Comparison of ENCODE assay signal across 12 mouse cellular contexts in the genomic region with DNA sequence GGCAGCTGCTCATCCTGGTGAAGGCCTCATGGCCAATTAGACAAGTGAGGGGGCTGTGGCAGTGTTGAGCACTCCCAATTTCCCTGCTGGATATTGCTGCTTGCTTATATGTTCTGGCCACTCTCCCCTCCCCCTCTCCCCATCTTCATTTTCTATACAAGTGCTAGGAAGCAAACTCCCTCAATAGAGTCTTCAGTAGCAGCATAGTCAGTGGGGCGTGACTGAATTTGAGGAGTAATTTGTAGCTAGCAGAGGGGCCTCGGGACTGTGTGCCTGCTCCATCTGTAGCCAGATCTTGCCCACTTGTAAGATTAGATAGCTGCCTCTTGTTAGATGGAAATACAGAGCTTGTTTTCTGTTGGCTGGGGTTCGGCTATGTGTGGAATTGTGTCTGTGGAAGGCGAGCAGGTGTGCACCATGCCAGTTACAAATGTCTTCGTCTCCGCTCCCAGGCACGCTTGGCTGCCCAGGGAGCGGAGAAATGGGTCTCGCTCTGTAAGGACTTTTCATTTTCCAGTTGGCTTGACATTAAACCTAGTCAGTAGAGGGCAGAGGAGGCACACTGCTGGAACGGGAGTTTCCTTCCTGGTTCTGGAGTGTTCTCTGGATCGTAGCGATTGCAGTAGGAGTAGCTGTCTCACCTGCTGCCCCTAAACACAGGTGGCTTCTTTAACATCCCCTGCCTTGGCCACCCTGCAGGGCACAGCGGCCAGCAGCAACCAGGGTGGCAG.
DNase-seq lines count a peak whose midpoint lies in the region; ATAC-seq and TF ChIP-seq lines count a peak whose summit lies in the region.
"Had no signal": no experiment of that assay in that cellular context is flagged by ENCODE, and none has a peak within 500 bp of the region (broad histone marks: within the 10 kb centered on the region; RNA-seq: fewer than 3 reads in every experiment).

No protein-coding gene starts in this region.

- intact Hi-C loops in gastrocnemius, adult 2 months (cut with DNase I): no loop called here

- H3K9ac ChIP-seq in forebrain, embryonic 15.5 days (replicated peaks): no peak overlapping the region

- H3K27me3 ChIP-seq in forebrain, embryonic 15.5 days: no peaks in the 10 kb centered on the region

- no peak overlapping the region for H3K4me2 ChIP-seq in forebrain, embryonic 15.5 days (replicated peaks)

- TF ChIP-seq CTCF in layer of hippocampus, adult 2 months (conservative IDR thresholded peaks at IDR 0.05): peak; percentile 72
- TF ChIP-seq CTCF in brain, embryonic 14.5 days (IDR thresholded peaks at IDR 0.05; ENCODE audit: borderline replicate concordance, extremely low read depth, insufficient read depth, insufficient read length): peak; percentile 50; the same call in 1 of the 2 replicates
- TF ChIP-seq CTCF in gastrocnemius, adult 2 months (IDR thresholded peaks at IDR 0.05): no peak

- whole genome bisulfite sequencing in forebrain, embryonic 15.5 days: 23% methylated on average over 13 of the region's 13 CpGs

- H3K4me3 ChIP-seq in layer of hippocampus, adult 2 months: no peak overlapping the region
- H3K4me3 ChIP-seq in forebrain, embryonic 15.5 days: no peak overlapping the region
- no peak overlapping the region for H3K4me3 ChIP-seq in gastrocnemius, adult 2 months

- peak; percentile 55; the same call in 1 of the 2 replicates for ATAC-seq in forebrain, embryonic 15.5 days (replicated peaks)
- ATAC-seq: inflammation-experienced regulatory T-cells, adult 6 months; lung, postnatal 0 days had no signal

- DNase-seq in layer of hippocampus, adult 2 months (ENCODE audit: low spot score in 2 of 2): peak in 1 of 2 experiments; percentile 24
- DNase-seq in layer of hippocampus, postnatal 25 days (ENCODE audit: extremely low spot score in 1 of 2, low spot score in 1 of 2): no peak
- peak; percentile 84 for DNase-seq in brain, embryonic 14.5 days (ENCODE audit: low read depth)
- DNase-seq in cerebellum, adult 18-20 months: peak; percentile 64 to 73
- DNase-seq in gastrocnemius, adult 2 months: no peak
- DNase-seq in thymus, adult 18-20 months: no peak
- DNase-seq in urinary bladder, adult 2 months (ENCODE audit: low spot score): no peak
- DNase-seq: spleen, adult 18-20 months; thymus, postnatal 14 days had no signal

- no peaks in the 10 kb centered on the region for H3K36me3 ChIP-seq in forebrain, embryonic 15.5 days

- no peaks in the 10 kb centered on the region for H3K9me3 ChIP-seq in forebrain, embryonic 15.5 days

- TF ChIP-seq POLR2A in brain, embryonic 14.5 days (IDR thresholded peaks at IDR 0.05; ENCODE audit: borderline replicate concordance, extremely low read depth, insufficient read depth, insufficient read length, poor library complexity, severe bottlenecking): no peak

- H3K4me1 ChIP-seq in forebrain, embryonic 15.5 days: peaks cover 17% of the 10 kb centered on the region

- no peak overlapping the region for H3K27ac ChIP-seq in layer of hippocampus, adult 2 months
- H3K27ac ChIP-seq in forebrain, embryonic 15.5 days (replicated peaks): peak overlapping the region; percentile 31; the same call in 1 of the 2 replicates
- no peak overlapping the region for H3K27ac ChIP-seq in gastrocnemius, adult 2 months

Comparison
In these comparisons a context has a peak if more than half of its experiments do, and no peak if none do; other contexts are left out.
1. DNase-seq: peak in brain, embryonic 14.5 days (single experiment) and cerebellum, adult 18-20 months (2 of 2); none in layer of hippocampus, postnatal 25 days (0 of 2), gastrocnemius, adult 2 months (single experiment), thymus, adult 18-20 months (0 of 2) and urinary bladder, adult 2 months (single experiment).